Mouse (Mus musculus): ENCODE data around the gene Cope. TPM values are rescaled to one million over a fixed set of nuclear protein-coding genes. Genes with fewer than 3 reads are reported as not detected.

The Cope gene
- polyA plus RNA-seq (2012; rRNA removed): 286 and 287 TPM in 2 replicates

GRCm38 (mm10) chr8:70302358-70302890 is at the start of gene Cope, which contains the start of gene Ddx49:
Cope (plus strand) TSS chr8:70302518.
Ddx49 (minus strand) TSS chr8:70302489.
- Histone ChIP-seq H3K4me1 (ENCODE audit: control insufficient read depth, insufficient read depth, low read length) (peaks cover 9% of the 10 kb centered on the region; the same call in 1 of the 2 replicates), H3K4me3 (replicated peaks; ENCODE audit: insufficient read depth, low read depth, low read length) (peak within 1 kb of the TSS; percentile 80), H3K27me3 (ENCODE audit: control insufficient read depth, insufficient read depth, low read length) (no peaks in the 10 kb centered on the region), H3K27ac (ENCODE audit: insufficient read depth, low read length) (peak within 1 kb of the TSS; percentile 57)
- WGBS: under 1% methylated on average over 40 of the region's 40 CpGs
- TF ChIP-seq CTCF (IDR thresholded peaks at IDR 0.05; ENCODE audit: borderline replicate concordance, insufficient read depth, low read depth, low read length) (no peak), POLR2A (IDR thresholded peaks at IDR 0.05; ENCODE audit: borderline replicate concordance, insufficient read depth, low read length) (peak; percentile 73)
- DNase-seq: peak; percentile 94 to 97

GRCm38 (mm10) chr8:70254628-70255027 is 47.7 kb upstream of the Cope start:
- 59% methylated on average over 1 of the region's 1 CpGs for WGBS
- Histone ChIP-seq H3K4me3 (replicated peaks; ENCODE audit: insufficient read depth, low read depth, low read length) (no peak overlapping the region), H3K27me3 (ENCODE audit: control insufficient read depth, insufficient read depth, low read length) (no peaks in the 10 kb centered on the region), H3K4me1 (ENCODE audit: control insufficient read depth, insufficient read depth, low read length) (peaks cover 26% of the 10 kb centered on the region), H3K27ac (ENCODE audit: insufficient read depth, low read length) (no peak overlapping the region)
- DNase-seq: no peak
- TF ChIP-seq POLR2A (IDR thresholded peaks at IDR 0.05; ENCODE audit: borderline replicate concordance, insufficient read depth, low read length) (no peak), CTCF (IDR thresholded peaks at IDR 0.05; ENCODE audit: borderline replicate concordance, insufficient read depth, low read depth, low read length) (peak; percentile 12; the same call in 1 of the 2 replicates)

- H3K4me3 ChIP-seq (replicated peaks; ENCODE audit: insufficient read depth, low read depth, low read length): no peak overlapping the region
- H3K4me1 ChIP-seq (ENCODE audit: control insufficient read depth, insufficient read depth, low read length): peaks cover 21% of the 10 kb centered on the region
- 7% methylated on average over 3 of the region's 3 CpGs for WGBS
- H3K27ac ChIP-seq (ENCODE audit: insufficient read depth, low read length): no peak overlapping the region
- no peaks in the 10 kb centered on the region for H3K27me3 ChIP-seq (ENCODE audit: control insufficient read depth, insufficient read depth, low read length)
- TF ChIP-seq CTCF (IDR thresholded peaks at IDR 0.05; ENCODE audit: borderline replicate concordance, insufficient read depth, low read depth, low read length) (no peak), POLR2A (IDR thresholded peaks at IDR 0.05; ENCODE audit: borderline replicate concordance, insufficient read depth, low read length) (no peak)
- DNase-seq: peak; percentile 52 to 76
These were observed 44.9 kb upstream of the Cope start for GRCm38 (mm10) chr8:70257456-70257855.

GRCm38 (mm10) chr8:70258600-70258999 is 43.7 kb upstream of the Cope start:
- peaks cover 21% of the 10 kb centered on the region for H3K4me1 ChIP-seq (ENCODE audit: control insufficient read depth, insufficient read depth, low read length)
- no peak overlapping the region for H3K4me3 ChIP-seq (replicated peaks; ENCODE audit: insufficient read depth, low read depth, low read length)
- 37% methylated on average over 5 of the region's 5 CpGs for WGBS
- no peaks in the 10 kb centered on the region for H3K27me3 ChIP-seq (ENCODE audit: control insufficient read depth, insufficient read depth, low read length)
- no peak for TF ChIP-seq CTCF (IDR thresholded peaks at IDR 0.05; ENCODE audit: borderline replicate concordance, insufficient read depth, low read depth, low read length)
- no peak for TF ChIP-seq POLR2A (IDR thresholded peaks at IDR 0.05; ENCODE audit: borderline replicate concordance, insufficient read depth, low read length)
- no peak overlapping the region for H3K27ac ChIP-seq (ENCODE audit: insufficient read depth, low read length)
- no peak for DNase-seq

- TF ChIP-seq POLR2A (IDR thresholded peaks at IDR 0.05; ENCODE audit: borderline replicate concordance, insufficient read depth, low read length): no peak
- no peaks in the 10 kb centered on the region for H3K27me3 ChIP-seq (ENCODE audit: control insufficient read depth, insufficient read depth, low read length)
- no peak for DNase-seq
- H3K4me1 ChIP-seq (ENCODE audit: control insufficient read depth, insufficient read depth, low read length): peaks cover 21% of the 10 kb centered on the region
- WGBS: 65% methylated on average over 2 of the region's 2 CpGs
- H3K27ac ChIP-seq (ENCODE audit: insufficient read depth, low read length): no peak overlapping the region
- no peak overlapping the region for H3K4me3 ChIP-seq (replicated peaks; ENCODE audit: insufficient read depth, low read depth, low read length)
These were observed 43.3 kb upstream of the Cope start for GRCm38 (mm10) chr8:70259043-70259442.

- whole genome bisulfite sequencing: 95% methylated on average over 3 of the region's 3 CpGs
- Histone ChIP-seq H3K27ac (ENCODE audit: insufficient read depth, low read length) (no peak overlapping the region), H3K4me3 (replicated peaks; ENCODE audit: insufficient read depth, low read depth, low read length) (no peak overlapping the region), H3K27me3 (ENCODE audit: control insufficient read depth, insufficient read depth, low read length) (no peaks in the 10 kb centered on the region), H3K4me1 (ENCODE audit: control insufficient read depth, insufficient read depth, low read length) (peaks cover 15% of the 10 kb centered on the region)
- no peak for DNase-seq
- TF ChIP-seq POLR2A (IDR thresholded peaks at IDR 0.05; ENCODE audit: borderline replicate concordance, insufficient read depth, low read length): no peak
- no peak for TF ChIP-seq CTCF (IDR thresholded peaks at IDR 0.05; ENCODE audit: borderline replicate concordance, insufficient read depth, low read depth, low read length)
These were observed 34.6 kb upstream of the Cope start for GRCm38 (mm10) chr8:70267674-70268073.

- TF ChIP-seq CTCF (IDR thresholded peaks at IDR 0.05; ENCODE audit: borderline replicate concordance, insufficient read depth, low read depth, low read length): no peak
- peak; percentile 35 to 56 for DNase-seq
- no peak overlapping the region for H3K4me3 ChIP-seq (replicated peaks; ENCODE audit: insufficient read depth, low read depth, low read length)
- H3K4me1 ChIP-seq (ENCODE audit: control insufficient read depth, insufficient read depth, low read length): peaks cover 15% of the 10 kb centered on the region
- H3K27ac ChIP-seq (ENCODE audit: insufficient read depth, low read length): peak overlapping the region; percentile 73
- no peaks in the 10 kb centered on the region for H3K27me3 ChIP-seq (ENCODE audit: control insufficient read depth, insufficient read depth, low read length)
- 28% methylated on average over 5 of the region's 5 CpGs for WGBS
These were observed 34.0 kb upstream of the Cope start for GRCm38 (mm10) chr8:70268311-70268710.

GRCm38 (mm10) chr8:70268799-70269565 is 33.3 kb upstream of the Cope start:
- 40% methylated on average over 11 of the region's 11 CpGs for WGBS
- DNase-seq: no peak

More at GRCm38 (mm10) chr8:70268799-70269565, 33.3 kb upstream of the Cope start:
- Histone ChIP-seq H3K4me3 (replicated peaks; ENCODE audit: insufficient read depth, low read depth, low read length) (no peak overlapping the region), H3K4me1 (ENCODE audit: control insufficient read depth, insufficient read depth, low read length) (peaks cover 15% of the 10 kb centered on the region), H3K27me3 (ENCODE audit: control insufficient read depth, insufficient read depth, low read length) (no peaks in the 10 kb centered on the region), H3K27ac (ENCODE audit: insufficient read depth, low read length) (peak overlapping the region; percentile 73)
- peak; percentile 30; the same call in 1 of the 2 replicates for TF ChIP-seq CTCF (IDR thresholded peaks at IDR 0.05; ENCODE audit: borderline replicate concordance, insufficient read depth, low read depth, low read length)
- TF ChIP-seq POLR2A (IDR thresholded peaks at IDR 0.05; ENCODE audit: borderline replicate concordance, insufficient read depth, low read length): no peak
